Mouse (Mus musculus) kidney, adult 2 months (tissue): ENCODE results near the gene Trak2.

Experiments
- CTCF ChIP-seq: fragments of 200-500 bp; conservative IDR thresholded peaks from 2 replicates; pipeline ENCODE4 v1.5.1; 2011; ENCODE audit warnings: low read depth, mild to moderate bottlenecking, control low read depth, low read length, moderate library complexity, mixed read lengths; ENCODE audit not compliant: insufficient read depth, insufficient read length
- POLR2A ChIP-seq: fragments of 200-500 bp; IDR thresholded peaks from one replicate; pipeline ENCODE4 v1.6.1; 2011; ENCODE audit warnings: low read depth, low read length, control low read depth

DNA sequence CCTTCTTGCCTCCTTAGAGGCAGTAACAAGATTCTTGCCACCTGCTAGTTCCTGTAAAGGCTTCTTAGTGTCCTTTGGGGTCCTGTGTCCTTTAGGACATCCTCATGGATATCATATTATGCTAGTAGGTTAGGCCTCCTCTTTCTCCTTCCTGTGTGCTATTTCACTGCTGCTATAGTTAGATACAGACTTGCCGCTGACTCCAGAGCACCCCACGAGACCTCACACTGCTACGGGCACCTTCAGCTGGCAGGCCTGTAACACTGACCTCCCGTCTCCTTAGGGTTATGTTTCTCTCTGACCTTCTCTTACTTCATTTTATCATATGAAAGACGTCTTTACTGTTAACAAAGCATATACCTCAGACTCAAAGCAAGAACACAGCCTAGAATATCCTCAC lies 11.4 kb upstream of the Trak2 start:
- TF ChIP-seq CTCF (no peak), POLR2A (no peak)
